Mouse (Mus musculus) myocyte (in vitro differentiated cells): Measurements from ENCODE around the gene Kdm4b. TPM values are rescaled to one million over a fixed set of nuclear protein-coding genes. Genes with fewer than 3 reads are reported as not detected.
A peak's percentile ranks its signal among the peaks of the same experiment; 100 is the strongest.

Experiments used
- H3K27me3 ChIP-seq: one replicate; pipeline ENCODE4 v1.6.1; 2011; ENCODE audit not compliant: control insufficient read depth, insufficient read depth, insufficient read length
- H3K36me3 ChIP-seq: one replicate; pipeline ENCODE4 v1.6.1; 2011; ENCODE audit not compliant: control insufficient read depth, insufficient read depth
- H3K4me2 ChIP-seq: one replicate; pipeline ENCODE4 v1.6.1; 2011; ENCODE audit warnings: low read depth, control low read depth
- H3K4me3 ChIP-seq: one replicate; pipeline ENCODE4 v1.5.1; 2011; ENCODE audit warnings: mild to moderate bottlenecking, control low read depth, moderate library complexity
- H3K79me2 ChIP-seq: one replicate; pipeline ENCODE4 v1.6.1; 2011; ENCODE audit not compliant: control insufficient read depth, insufficient read depth
- H3ac ChIP-seq: one replicate; pipeline ENCODE4 v1.6.1; 2011; ENCODE audit not compliant: control insufficient read depth, insufficient read length
- CEBPB ChIP-seq: IDR thresholded peaks from 2 replicates; pipeline ENCODE4 v1.6.1; 2011; ENCODE audit warnings: mild to moderate bottlenecking, moderate library complexity; ENCODE audit not compliant: poor library complexity, insufficient read depth, severe bottlenecking
- E2F4 ChIP-seq: IDR thresholded peaks from one replicate; pipeline ENCODE4 v1.6.1; 2011; ENCODE audit warnings: mild to moderate bottlenecking, control low read depth, moderate library complexity; ENCODE audit not compliant: insufficient read depth
- MAX ChIP-seq: IDR thresholded peaks from one replicate; pipeline ENCODE4 v1.6.1; 2011; ENCODE audit warnings: low read depth, mild to moderate bottlenecking, control low read depth
- MYOD1 ChIP-seq, 3 experiments: IDR thresholded peaks; one replicate each; pipeline ENCODE4 v1.6.1; 2011; ENCODE audit warnings: control low read depth in 2 of 3, low read depth in 2 of 3, mild to moderate bottlenecking in 2 of 3, moderate library complexity in 1 of 3; ENCODE audit not compliant: insufficient read length in 2 of 3, control insufficient read depth in 1 of 3
- MYOG ChIP-seq, 3 experiments: IDR thresholded peaks; one replicate each; pipeline ENCODE4 v1.6.1; 2011; ENCODE audit warnings: control low read depth in 2 of 3, low read depth in 2 of 3, mild to moderate bottlenecking in 2 of 3; ENCODE audit not compliant: insufficient read length in 2 of 3, control insufficient read depth in 1 of 3, insufficient read depth in 1 of 3
- POLR2A ChIP-seq: IDR thresholded peaks from one replicate; pipeline ENCODE4 v1.6.1; 2011; ENCODE audit warnings: low read depth, mild to moderate bottlenecking, control low read depth, moderate library complexity; ENCODE audit not compliant: insufficient read length
- POLR2AphosphoS2 ChIP-seq: IDR thresholded peaks from one replicate; pipeline ENCODE4 v1.6.1; 2011; ENCODE audit warnings: low read depth, control low read depth; ENCODE audit not compliant: insufficient read length
- REST ChIP-seq: IDR thresholded peaks from one replicate; pipeline ENCODE4 v1.6.1; 2011; ENCODE audit warnings: mild to moderate bottlenecking, control low read depth, moderate library complexity; ENCODE audit not compliant: insufficient read depth, insufficient read length
- SRF ChIP-seq: IDR thresholded peaks from one replicate; pipeline ENCODE4 v1.6.1; 2011; ENCODE audit warnings: low read depth; ENCODE audit not compliant: control insufficient read depth, insufficient read length
- TCF12 ChIP-seq: IDR thresholded peaks from one replicate; pipeline ENCODE4 v1.6.1; 2011; ENCODE audit warnings: mild to moderate bottlenecking, control low read depth; ENCODE audit not compliant: poor library complexity, insufficient read depth, severe bottlenecking
- TCF3 ChIP-seq: IDR thresholded peaks from one replicate; pipeline ENCODE4 v1.6.1; 2011; ENCODE audit warnings: low read depth, control low read depth; ENCODE audit not compliant: insufficient read length
- USF1 ChIP-seq: IDR thresholded peaks from one replicate; pipeline ENCODE4 v1.6.1; 2011; ENCODE audit warnings: low read depth, mild to moderate bottlenecking, control low read depth, moderate library complexity
- polyA plus RNA-seq: library from polyadenylated mRNA; unstranded; fragments of >200 nt; fragmentation: generic; extraction: Trizol; gene quantifications from one replicate; pipeline ENCODE4 v1.2.1, GENCODE M21; 2012; ENCODE audit warnings: missing spikeins

The Kdm4b gene
- polyA plus RNA-seq, 1 experiment, result 31.3 TPM

GRCm38 (mm10) chr17:56287830-56288229 lies 38.0 kb upstream of the Kdm4b start:
- H3K27me3 ChIP-seq, result no peaks in the 10 kb centered on the region
- no peak overlapping the region for H3ac ChIP-seq
- H3K4me2 ChIP-seq, result peak overlapping the region; percentile 99
- TF ChIP-seq MYOD1 (IDR thresholded peaks at IDR 0.05; ENCODE audit: control insufficient read depth in 1 of 3, insufficient read length in 2 of 3, low read depth in 2 of 3) (no peak), USF1 (no peak)
- peaks cover 8% of the 10 kb centered on the region for H3K36me3 ChIP-seq
- no peak overlapping the region for H3K4me3 ChIP-seq
- peaks cover 12% of the 10 kb centered on the region for H3K79me2 ChIP-seq

- peak overlapping the region; percentile 99 for H3K4me2 ChIP-seq
- no peak overlapping the region for H3ac ChIP-seq
- H3K4me3 ChIP-seq, result peak overlapping the region; percentile 51
- H3K36me3 ChIP-seq, result peaks cover 8% of the 10 kb centered on the region
- TF ChIP-seq CEBPB (no peak), MAX (no peak), MYOD1 (IDR thresholded peaks at IDR 0.05; ENCODE audit: control insufficient read depth in 1 of 3, insufficient read length in 2 of 3, low read depth in 2 of 3) (no peak), USF1 (no peak)
- H3K27me3 ChIP-seq, result no peaks in the 10 kb centered on the region
- peaks cover 12% of the 10 kb centered on the region for H3K79me2 ChIP-seq
These were observed 37.0 kb upstream of the Kdm4b start for GRCm38 (mm10) chr17:56288866-56289265.

DNA sequence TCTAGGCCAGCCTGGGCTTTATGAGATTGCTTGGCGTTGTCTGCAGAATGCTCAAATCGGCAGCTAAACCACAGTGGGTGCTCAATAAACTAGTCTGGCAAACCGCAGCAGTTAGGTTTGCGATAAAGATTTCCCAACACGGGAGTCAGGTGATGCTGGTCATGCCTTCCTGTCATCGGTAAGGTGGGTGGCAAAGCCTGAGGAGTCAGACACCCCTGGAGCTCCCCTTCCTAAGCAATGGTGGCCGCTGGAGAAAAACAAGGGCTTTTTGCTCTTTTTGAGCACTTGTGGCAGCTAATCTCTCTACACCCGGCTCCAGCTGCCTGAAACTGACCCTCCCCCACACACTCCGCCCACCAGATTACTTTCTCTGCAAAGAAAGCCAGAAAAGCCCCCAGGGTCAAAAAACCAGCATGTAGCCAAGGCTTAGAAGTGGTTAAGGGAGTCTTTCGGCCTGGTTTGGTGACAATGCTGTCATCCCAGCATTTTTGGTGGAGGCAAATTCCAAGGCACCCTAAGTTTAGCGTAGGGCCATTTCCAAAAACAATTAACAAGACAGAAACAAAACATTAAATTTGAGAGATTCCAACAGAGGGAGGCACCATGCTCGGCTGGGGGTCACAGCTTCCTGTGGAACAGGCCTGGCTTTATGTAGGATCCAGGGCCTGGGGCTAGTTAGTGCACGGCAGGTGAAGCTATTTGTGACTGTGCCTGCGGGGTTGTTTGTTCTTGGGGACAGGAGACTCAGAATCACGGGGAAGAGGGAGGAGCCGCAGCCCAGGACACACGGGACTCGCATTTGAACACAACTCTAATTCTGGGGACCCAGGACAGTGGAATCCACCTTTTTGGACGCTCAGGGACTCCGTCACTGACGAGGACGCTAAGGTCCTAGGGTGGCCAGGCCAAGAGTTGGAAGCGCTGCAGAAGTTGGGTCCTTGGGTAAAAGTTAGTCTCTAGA lies 36.2 kb upstream of the Kdm4b start:
- Histone ChIP-seq H3K36me3 (peaks cover 5% of the 10 kb centered on the region), H3K79me2 (peaks cover 12% of the 10 kb centered on the region), H3K27me3 (no peaks in the 10 kb centered on the region), H3ac (peak overlapping the region; percentile 6), H3K4me3 (peak overlapping the region; percentile 51), H3K4me2 (peak overlapping the region; percentile 99)
- TF ChIP-seq CEBPB (no peak), MYOD1 (IDR thresholded peaks at IDR 0.05; ENCODE audit: control insufficient read depth in 1 of 3, insufficient read length in 2 of 3, low read depth in 2 of 3) (peak in 1 of 3 experiments; percentile 11), TCF12 (no peak), USF1 (no peak), TCF3 (no peak)

GRCm38 (mm10) chr17:56290388-56291170 lies 35.3 kb upstream of the Kdm4b start:
- H3K4me3 ChIP-seq, result peak overlapping the region; percentile 51
- TF ChIP-seq REST, result no peak
- no peak for TF ChIP-seq MYOD1 (IDR thresholded peaks at IDR 0.05; ENCODE audit: control insufficient read depth in 1 of 3, insufficient read length in 2 of 3, low read depth in 2 of 3)
- no peak for TF ChIP-seq TCF12
- no peak for TF ChIP-seq SRF
- peak; percentile 76 for TF ChIP-seq POLR2AphosphoS2
- no peak for TF ChIP-seq MAX
- TF ChIP-seq MYOG (IDR thresholded peaks at IDR 0.05; ENCODE audit: control insufficient read depth in 1 of 3, insufficient read depth in 1 of 3, insufficient read length in 2 of 3, low read depth in 2 of 3), result no peak
- no peak for TF ChIP-seq TCF3
- peak; percentile 75 for TF ChIP-seq POLR2A
- TF ChIP-seq CEBPB, result no peak
- TF ChIP-seq USF1, result no peak
- peaks cover 12% of the 10 kb centered on the region for H3K79me2 ChIP-seq
- H3K27me3 ChIP-seq, result no peaks in the 10 kb centered on the region
- H3K36me3 ChIP-seq, result no peaks in the 10 kb centered on the region
- peak overlapping the region; percentile 6 for H3ac ChIP-seq
- H3K4me2 ChIP-seq, result peak overlapping the region; percentile 99

GRCm38 (mm10) chr17:56291171-56291511 lies 34.7 kb upstream of the Kdm4b start:
- TF ChIP-seq SRF, result no peak
- peak in 1 of 3 experiments; percentile 18 for TF ChIP-seq MYOG (IDR thresholded peaks at IDR 0.05; ENCODE audit: control insufficient read depth in 1 of 3, insufficient read depth in 1 of 3, insufficient read length in 2 of 3, low read depth in 2 of 3)
- TF ChIP-seq TCF12, result no peak
- no peak for TF ChIP-seq E2F4
- no peak for TF ChIP-seq TCF3
- peak in 1 of 3 experiments; percentile 31 for TF ChIP-seq MYOD1 (IDR thresholded peaks at IDR 0.05; ENCODE audit: control insufficient read depth in 1 of 3, insufficient read length in 2 of 3, low read depth in 2 of 3)
- TF ChIP-seq POLR2AphosphoS2, result peak; percentile 76
- TF ChIP-seq REST, result no peak
- peak; percentile 88 for TF ChIP-seq POLR2A
- TF ChIP-seq USF1, result no peak
- TF ChIP-seq MAX, result no peak
- TF ChIP-seq CEBPB, result no peak
- H3K4me3 ChIP-seq, result peak overlapping the region; percentile 51
- H3ac ChIP-seq, result no peak overlapping the region

More at GRCm38 (mm10) chr17:56291171-56291511, 34.7 kb upstream of the Kdm4b start:
- Histone ChIP-seq H3K36me3 (no peaks in the 10 kb centered on the region), H3K79me2 (peaks cover 12% of the 10 kb centered on the region), H3K4me2 (peak overlapping the region; percentile 99), H3K27me3 (no peaks in the 10 kb centered on the region)
